Mouse (Mus musculus) monocyte, adult 5-6 weeks (primary cell): ENCODE data around the gene Palld. TPM values are rescaled to one million over a fixed set of nuclear protein-coding genes. Genes with fewer than 3 reads are reported as not detected.

ENCODE experiments used
- ATAC-seq: fragments of 153-309, 156-312 bp; replicated peaks from 2 replicates; pipeline ENCODE4 v1.8.0; 2017; ENCODE audit warnings: mild to moderate bottlenecking; ENCODE audit not compliant: low TSS enrichment, insufficient number of reproducible peaks, severe bottlenecking, poor library complexity, low FRiP score
- total RNA-seq: library from RNA; stranded (forward); fragments of 200-1000, 200-491, 200-594 nt; gene quantifications from 3 replicates; pipeline ENCODE4 v1.2.3, GENCODE M21; 2017

Gene Palld
- total RNA-seq, 1 experiment from 2014 or later: not detected

DNA sequence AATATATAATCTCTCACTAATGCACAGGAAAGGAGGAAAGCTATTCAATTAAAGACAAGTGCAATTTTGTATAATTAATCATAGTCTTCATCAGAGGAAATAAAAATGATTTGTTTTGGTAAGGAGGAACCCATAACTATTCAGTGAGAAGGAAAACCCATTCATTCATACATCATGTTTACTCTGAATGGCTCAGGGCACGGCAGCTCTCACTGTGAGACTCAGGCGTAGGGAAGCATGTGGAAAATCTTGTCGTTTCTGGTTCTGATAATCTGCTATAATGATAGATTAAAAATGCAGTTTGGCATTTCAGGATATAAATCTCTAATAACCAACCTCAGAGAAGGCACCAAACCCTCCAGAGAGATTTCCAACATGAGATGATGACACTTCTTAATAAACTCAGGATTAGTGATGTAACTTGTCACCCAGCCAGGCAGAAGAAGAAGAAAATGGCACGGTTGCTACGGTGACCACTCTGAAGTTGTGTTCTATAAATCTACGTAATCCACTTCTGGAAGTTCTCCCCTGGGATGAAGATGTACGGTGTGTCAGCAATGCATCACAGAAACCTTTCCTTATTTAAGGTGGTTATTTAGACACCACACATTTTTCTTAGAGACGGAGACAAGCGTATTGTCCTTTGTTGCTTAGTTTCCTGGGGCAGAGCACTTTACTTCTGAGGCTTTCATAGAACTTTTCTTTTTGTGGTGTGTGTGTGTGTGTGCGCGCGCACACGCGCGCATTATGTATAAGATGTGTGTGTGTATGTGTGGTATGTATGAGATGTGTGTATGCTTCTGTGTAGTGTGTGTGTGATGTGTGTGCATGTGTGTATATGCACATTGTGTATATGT lies 435.6 kb downstream of the Palld start:
- no peak for ATAC-seq

DNA sequence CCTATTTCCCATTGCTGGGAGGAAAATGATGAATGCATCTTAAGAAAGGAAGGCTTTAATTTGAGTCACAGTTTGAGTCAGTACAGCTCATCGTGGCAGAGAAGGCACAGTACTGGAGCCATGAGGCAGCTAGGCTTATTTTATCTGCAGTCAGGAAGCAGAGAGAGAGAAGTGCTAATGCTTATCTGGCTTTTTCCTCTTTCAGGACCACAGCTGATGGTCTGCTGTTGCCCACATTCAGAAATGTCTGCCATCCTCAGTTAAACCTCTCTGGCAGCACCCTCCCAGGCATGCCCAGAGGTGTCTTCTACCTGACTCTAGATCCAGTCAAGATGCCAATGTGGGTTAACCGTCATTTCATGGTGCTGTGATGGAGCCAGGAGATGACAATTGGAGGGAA lies 438.1 kb downstream of the Palld start:
- no peak for ATAC-seq

DNA sequence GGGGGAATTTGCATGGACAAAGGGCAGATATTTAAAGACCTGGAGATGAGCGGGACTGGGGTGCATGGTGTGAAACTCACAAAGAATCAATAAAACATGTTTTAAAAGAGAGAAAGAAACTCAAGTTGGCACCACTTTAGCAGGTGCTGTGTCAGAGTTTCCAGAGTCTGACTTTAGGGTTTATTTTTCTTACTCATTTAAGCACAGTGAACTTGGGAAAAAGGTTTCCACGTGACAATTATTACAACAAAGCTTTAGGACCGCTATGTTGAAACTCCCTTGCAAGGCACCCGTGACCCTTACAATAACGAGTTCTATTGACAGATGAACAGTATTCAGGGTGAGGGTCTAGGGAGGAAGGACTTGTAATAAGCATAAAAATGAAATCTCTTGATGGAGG lies 440.3 kb downstream of the Palld start:
- no peak for ATAC-seq

Other genes with a start within 250 kb of the Palld start
- gene Ddx60, start 25.4 kb upstream of the Palld start, total RNA-seq: 8.3 to 11.4 TPM (median 11.4 TPM) in 3 replicates
- gene Anxa10, start 220.5 kb upstream of the Palld start, total RNA-seq: not detected in 3 replicates